Mouse (Mus musculus) retina, postnatal 7 days (tissue): Measurements from ENCODE around the gene Vps53.

Experiments
- DNase-seq: peaks from one replicate; pipeline ENCODE4 v3.0.0-alpha.2; 2012; ENCODE audit warnings: low read depth, low spot score

Gene Vps53

DNA sequence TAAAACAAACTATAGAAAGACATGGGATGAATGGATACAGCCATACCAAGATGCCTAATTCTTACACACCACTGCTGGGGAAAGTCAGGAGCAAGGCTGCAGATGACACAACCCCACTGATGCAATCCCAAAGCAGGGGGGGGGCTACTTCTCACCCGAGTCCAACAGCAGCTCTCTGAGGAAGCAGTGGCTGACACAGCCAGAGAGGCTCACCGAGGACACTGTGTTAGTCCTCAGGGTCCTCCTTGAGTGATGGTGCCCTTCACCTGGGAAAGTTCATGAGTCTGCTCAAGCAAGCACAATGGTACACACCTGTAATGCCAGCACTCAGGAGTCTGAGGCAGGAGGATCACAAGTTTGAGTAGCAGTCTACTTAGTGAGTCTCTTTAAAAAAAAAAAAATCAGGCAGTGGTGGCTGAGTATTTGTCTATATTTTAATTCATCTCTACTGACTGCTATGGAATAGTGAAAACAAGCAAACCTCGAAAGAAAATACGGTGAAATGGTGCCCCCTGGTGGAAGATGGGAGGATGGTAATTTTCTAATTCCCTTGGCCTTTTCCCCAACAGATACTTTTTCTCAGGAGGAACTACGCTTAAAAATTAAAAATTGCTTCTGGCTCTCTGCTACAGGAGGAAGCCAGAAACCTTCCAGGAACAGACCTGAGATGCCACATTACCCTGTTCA, 12.2 kb downstream of the Vps53 start:
- DNase-seq, result peak; percentile 70

DNA sequence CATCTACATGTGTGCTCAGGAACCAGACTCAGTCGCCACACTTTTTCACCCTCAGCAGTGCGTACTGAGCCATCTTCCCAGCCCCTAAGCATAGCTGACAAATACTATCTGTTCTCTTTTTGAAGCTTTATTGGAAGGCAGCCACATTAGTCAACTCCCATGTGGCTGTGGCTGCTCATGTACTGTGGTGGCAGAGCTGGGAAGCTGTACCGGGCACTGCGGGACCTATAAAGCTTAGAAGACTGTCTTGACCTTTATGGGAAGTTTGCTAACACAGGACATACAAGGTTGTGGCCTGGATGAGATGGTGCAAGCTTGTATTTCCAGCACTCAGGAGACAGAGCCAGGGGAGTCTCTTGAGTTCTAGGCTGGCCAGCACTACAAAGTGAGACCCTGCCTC, 12.8 kb downstream of the Vps53 start:
- DNase-seq, result no peak

DNA sequence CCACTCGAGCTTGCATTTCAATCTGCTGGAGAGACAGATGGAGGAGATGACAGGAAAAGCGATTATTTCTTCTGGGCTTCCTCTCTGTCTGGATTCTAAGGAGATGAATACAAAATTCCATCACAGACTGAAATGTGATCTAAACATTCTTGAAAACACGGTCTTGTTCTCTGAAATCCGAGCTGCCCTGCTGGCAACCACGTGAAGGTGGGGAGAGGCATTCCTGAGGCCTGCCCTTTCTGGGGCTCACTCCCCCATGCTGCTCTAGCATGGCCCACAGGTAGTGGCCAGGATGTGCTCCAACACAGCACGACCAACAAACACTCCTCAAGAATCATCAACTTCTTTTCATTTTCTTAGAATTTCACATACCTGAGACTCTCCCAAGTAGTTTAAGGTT, 19.2 kb downstream of the Vps53 start:
- no peak for DNase-seq

DNA sequence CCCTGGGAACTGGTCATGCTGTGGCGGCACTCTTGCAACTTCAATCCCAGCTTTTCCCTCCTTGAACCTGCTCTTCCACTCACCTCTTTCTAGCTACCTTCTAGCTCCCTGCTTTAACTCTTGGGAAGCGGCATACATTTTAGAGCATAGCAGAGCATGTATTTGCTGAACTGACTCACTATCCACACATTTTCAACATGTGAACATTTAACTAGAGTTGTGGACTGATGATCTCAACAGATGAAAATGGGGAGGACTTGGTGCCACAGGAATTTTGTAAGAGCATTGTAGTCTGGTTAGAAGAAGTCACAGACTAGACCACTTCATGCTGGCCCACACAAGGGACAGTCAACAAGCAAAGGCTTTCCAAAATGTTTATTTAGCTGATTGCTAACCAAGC, 21.1 kb downstream of the Vps53 start:
- no peak for DNase-seq

DNA sequence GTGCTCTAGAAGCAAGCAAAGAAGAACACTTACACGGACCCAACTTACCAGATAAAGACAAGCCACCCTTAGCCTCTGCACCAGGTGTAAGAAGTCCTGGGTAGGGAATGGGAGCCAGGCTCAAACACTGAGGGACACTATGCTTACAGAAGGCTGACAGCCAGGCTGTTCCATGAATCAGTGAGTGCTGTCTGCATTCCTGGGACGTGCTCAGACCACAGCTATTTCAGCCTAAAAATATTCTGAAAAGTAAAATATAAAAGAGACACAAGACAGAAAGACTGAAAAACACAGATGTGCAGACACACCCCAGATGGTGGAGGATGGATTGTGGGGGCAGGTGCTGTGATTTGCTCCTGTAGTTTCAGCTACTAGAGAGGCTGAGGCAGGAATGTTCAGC, 24.6 kb downstream of the Vps53 start:
- no peak for DNase-seq

DNA sequence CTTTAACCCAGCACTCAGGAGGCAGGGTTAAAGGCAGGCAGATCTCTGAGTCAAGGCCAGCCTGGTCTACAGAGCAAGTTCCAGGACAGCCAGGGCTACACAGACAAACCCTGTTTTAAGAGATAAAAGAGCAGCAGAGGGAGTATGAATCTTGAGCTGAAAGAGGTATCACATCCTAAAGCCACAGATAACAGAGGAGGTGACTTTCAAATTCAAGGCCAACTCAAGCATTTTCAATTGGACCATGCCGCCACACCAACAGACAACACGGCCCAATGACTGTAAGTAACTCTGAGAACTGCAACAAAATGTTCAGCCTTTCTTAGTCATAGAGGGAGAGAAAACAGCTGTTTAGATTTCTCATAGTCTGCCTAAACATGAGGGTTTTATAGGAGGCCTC, 25.2 kb downstream of the Vps53 start:
- no peak for DNase-seq

DNA sequence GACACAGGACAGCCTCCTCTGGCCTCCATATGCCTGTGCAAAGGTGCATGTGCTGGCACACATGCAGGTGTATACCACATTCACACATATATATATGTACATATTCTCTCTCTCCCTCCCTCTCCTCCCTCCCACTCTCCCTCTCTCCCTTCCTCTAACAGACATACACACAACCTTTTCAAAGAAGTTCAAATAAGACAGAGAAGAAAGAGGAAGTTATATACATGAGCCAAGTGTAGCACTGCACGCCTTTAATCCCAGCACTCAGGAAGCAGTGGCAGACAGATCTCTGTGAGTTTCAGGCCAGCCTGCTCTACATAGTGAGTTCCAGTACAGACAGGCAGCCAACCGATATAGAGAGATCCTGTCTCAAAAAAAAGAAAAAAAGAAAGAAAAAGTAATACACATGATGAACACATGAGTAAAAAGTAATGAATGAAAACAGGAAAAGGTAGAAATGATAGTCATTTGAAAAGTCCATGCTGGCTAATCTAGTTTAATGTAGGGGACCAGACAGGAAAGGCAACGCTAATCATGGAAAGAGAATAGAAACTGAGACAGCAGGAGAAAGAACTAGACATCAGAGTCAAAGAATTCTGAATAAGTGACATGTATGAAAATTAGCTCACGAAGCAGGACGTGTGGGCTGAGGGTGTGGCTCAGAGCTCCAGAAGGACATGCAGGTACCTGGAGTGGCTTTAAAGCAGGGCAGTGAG, 26.1 kb downstream of the Vps53 start:
- DNase-seq, result no peak

DNA sequence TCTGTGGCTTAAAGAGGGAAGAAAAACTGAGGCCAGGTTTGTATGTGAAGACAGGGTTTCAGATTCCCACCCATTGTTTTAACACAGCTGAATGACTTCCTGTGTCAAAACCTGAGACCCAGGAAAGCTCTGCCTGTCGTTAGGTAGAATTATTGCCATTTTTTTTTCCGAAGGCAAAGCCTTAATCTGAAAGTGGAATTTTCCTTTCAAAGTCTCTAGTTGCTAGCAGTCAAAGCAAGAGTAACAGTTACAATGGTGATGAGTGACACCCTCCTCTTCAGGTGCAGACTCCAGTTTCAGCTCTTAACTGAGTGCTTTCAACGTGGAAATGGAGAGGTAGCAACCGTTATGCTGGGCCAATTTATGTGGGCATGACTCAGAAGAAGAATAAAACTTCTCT, 28.5 kb downstream of the Vps53 start:
- DNase-seq, result no peak

DNA sequence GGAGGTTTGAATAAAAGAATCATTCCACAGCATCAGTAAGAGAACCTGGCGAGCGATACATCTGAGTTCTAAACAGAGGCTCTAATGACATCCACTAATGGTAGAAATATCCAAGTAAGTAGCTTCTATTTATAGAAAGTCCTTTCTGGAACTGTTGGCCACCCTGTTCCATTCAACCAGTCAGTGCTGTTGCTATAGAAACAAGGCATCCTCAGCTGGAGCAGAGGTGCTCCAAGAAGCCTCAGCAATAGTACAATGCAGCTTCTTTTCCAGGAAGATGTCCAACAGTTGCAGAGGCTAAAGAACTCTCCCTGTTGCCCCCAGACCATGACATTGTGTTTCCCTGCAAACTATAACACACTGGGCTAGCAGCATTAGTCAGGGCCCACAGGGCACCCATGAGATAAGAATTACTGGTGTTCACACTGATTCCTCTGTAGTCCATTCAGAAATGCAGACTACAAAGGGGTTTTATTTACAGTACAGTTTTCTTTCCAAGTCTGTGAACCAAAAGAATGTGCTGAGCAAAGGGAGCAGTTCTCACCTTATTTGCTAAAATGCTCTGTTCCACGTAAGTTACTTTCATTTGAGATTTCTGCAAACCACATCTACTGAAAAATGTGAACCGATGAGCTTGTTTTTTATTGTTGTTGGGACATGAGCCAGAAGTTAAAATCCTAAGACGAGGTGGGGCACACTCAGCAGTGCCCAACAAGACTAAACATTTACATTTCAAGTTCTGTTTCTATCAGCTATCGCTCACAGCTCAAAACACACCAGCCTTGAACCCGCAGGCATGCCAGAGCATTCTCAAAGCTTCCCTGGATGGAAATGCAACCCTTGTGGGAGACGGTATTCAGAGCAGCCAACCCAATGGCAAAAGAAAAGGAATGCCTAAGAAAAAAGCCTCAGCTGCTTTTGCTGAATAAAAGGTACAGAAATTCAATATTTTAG, 31.1 kb downstream of the Vps53 start:
- DNase-seq, result no peak

DNA sequence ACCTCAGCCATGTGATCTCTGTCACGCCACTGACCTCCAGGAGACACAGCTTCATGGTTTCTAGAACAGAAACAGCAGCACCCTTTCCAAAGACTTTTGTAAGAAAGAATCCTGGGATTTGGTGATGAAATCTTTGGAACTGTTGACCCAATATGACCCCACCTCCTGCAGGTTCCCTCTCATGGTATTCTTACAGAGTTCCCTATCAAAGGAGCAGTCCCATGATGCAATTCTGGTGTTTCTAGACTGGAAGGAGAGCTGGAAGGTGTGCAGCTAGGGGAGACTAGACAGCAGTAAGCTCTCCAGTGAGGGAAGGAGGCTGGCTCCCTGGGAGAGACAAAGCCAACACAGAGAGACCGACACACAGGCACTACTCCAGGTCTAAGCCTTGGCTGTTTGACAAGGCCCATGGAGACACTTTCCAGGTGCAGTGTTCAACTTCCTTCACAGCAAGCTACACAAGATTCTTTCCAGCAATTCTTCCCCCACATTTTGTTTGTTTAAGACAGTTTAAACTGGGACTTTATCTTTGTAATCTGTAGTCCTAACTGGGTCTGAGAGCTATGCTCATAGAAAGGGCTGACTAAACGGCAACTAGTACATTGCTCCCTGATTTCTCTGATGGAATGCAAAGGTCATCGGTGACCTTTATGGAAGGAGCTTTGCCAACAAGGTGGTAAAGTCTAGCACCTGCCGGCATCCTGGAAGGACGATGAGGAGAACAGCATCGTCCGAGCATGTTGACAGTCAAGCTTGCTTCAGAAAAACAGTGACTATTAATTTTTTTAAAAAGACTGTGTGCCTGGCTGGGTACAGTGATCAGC, 33.0 kb downstream of the Vps53 start:
- no peak for DNase-seq

DNA sequence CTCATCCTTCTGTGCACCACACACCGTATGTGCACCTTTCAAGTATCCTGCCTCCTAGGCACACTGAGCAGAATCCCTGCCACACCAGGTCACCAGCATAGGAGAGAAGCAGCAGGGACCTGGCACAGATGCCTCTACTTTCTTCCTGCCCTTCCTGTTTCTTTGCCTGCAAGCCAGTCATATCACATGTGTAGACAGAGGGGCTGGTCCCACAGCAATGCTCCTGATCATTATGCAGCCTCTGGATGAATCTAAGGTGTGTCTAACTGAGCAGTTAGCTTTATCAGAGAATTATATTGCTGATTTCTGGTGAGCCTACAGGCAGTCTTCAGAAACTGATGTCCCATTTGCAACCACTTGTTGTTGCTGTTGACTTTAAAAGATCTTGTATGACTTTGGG, 34.3 kb downstream of the Vps53 start:
- no peak for DNase-seq

DNA sequence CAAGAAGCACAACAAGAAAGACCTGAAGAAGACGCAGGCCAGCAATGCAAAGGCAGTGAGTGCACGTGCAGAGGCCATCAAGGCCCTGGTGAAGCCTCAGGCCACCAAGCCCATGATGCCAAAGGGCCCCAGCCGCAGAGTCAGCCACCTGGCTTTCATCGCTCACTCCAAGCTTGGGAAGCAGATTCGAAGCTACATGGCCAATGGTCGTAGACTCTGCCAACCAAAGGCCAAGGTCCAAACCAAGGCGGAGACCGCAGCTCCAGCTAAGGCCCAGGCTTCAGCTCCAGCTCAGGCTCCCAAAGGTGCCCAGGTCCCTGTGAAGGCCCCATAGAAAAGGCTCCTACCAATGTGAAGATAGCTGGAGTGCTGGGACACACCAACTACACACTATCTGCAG, 35.1 kb downstream of the Vps53 start:
- DNase-seq, result no peak

DNA sequence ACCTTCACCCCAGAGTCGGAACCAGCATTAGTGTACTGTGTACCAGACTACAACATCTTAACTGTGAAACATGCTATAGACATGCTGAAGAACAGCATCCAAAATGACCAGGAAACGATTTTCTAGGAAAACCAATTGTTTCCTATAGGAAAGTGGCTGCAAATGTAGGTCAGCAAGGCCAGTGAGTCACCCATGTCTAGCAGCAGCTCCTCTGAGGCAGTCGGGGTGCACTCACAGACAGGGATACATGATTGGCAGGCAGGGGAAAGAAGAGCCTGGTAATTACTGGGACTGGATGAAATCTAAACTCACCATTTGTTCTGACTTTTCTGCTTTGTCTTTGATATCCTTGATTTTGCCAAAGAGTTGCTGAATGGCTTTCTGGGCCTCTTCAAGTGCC, 41.5 kb downstream of the Vps53 start:
- DNase-seq, result no peak

DNA sequence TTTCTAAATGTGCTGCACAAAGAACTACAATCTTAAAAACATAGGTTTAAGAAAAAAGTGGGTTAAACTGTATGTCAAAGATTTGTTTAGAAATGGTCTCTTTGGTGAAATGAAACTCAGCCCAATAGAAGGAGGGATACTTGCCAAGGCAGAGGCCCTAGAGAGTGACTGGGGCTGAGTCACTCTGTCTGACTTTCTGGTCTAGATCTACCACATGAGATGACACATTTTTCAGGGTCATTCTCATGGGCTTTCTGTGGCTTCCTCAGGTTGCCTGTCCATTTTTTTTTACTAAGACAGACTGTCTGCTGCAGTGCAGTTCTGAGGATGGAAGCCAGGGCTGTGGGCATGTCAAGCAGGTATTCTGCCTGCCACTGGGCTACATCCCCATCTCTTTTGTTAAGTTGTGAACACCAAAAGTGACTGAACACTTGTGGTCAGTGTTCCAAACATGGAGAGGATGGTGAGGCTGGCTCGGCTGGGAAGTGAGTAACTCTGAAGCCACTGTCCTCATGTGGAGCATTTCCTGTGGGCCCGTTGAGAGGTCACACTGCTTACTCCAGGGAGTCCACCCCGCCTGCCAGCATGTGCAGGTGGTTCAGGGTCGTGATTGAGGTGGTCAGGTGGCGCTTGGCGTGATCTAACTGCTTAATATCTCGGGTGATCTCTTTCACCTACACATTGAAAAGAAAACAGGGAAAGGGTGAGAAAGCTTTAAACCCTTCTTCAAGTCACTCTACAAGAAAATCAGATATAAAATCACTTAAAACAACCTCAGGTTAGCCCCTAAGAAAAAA, 43.6 kb downstream of the Vps53 start:
- DNase-seq, result no peak

DNA sequence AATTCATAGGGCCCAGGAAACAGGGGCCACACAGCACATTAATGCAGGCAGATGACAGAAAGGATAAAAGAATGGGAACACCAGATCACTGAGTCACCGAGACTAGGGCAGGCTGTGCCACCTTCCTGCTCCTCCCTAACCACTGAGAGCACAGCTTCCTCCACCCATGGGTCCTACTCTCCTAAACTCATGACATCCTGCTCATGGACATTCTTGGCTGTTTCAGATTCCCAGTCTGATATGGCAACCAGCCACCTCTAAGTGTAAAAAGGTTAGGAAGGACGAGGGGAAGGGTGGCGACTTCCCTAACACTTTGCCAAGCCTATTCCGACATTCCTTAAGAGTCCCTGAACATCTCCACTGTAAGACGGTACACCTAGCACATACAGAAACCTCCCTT, 48.6 kb downstream of the Vps53 start:
- no peak for DNase-seq

DNA sequence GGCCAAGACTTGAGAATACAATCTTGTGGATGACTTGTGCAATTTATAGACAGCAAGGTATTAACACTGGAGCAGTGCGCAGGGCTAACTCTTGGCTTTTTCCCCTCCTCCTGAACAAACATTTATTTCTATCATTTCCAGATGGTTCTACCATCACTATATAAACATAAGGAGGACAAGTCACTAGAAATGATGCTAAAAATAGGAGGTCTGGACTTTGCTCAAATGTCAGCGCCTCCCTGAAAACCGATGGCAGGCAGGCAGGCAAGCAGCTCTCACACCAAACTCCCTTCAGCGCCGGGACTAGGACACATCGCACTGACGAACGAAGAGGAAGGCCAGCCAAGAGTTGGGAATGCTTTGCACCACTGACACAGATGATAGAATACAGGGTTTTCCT, 54.1 kb downstream of the Vps53 start:
- no peak for DNase-seq

DNA sequence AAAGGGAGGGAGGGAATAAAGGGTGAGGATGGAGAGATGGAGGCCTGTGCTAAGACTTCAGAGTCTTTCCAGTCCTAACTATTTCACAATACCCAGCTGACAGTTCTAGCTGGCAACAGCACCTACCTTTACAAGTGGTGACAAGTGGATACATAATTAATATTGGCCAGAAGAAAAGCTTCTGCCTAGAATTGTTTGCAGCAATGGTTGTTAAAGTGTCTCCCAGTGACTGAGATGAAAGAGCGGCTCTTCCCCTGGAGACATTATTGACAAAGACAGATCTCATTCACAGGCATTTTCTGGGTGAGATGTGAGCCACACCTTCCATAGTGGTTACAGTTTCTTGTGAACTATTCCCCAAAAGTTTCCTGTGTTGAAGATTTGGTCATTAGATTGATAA, 55.9 kb downstream of the Vps53 start:
- no peak for DNase-seq

DNA sequence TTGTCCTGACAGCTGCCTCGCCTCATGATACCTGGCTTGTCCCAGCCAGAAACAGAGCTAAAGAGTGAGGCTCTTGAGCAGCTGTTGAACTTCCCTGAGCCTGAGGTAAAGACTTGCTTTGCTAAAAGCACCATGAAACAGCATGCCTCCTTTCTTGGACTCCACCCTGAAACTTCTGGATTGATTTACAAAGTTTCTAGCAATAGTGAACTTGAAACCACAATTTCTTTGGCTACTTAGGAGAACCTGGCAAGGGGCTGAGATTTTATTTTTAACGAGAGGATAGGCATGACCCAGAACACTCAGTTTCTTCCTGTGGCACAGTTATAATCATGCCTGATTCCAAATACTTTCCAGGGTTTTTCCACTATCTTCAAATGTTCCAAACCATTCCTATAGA, 56.9 kb downstream of the Vps53 start:
- DNase-seq, result no peak

DNA sequence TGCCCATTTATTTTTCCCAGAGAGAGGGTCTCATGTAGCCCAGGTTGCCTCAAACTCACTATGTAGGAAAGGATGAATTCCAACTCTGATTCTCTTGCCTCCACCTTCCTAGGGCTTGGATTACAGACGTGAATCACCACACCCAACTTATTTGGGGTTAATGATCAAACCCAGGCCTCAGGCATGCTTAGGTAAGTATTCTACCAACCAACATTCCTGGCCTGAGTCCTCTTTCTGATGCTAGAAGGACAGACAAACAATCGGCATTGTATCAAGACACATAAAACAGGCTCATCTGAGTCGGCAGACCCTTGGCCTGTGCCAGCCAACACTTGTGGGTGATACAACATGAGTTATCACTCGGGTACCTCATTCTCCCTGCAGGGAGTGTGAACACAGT, 58.4 kb downstream of the Vps53 start:
- DNase-seq, result no peak

DNA sequence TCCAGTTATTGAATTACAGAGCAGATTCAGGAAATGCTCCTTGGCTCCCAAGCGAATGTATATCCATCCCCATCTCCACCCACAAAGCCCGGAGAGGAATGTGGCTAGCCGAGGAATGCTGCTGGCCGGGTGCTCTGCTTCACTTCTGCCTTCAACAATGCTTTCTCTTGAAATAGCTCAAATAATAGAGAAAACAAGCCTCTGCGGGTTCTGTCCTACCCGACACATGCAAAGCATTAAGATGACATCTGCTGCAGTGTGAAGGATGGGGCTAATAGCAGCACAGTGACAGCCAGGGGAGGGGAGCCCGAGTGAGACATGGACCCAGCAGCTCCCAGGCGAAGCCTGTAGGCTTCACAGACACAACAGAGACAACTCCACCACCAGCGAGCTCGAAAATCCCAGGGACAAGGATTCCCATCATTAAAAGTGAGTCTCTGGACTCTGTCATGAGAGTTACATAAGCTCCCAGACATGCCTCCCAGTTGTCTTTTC, 59.0 kb downstream of the Vps53 start:
- DNase-seq, result no peak

DNA sequence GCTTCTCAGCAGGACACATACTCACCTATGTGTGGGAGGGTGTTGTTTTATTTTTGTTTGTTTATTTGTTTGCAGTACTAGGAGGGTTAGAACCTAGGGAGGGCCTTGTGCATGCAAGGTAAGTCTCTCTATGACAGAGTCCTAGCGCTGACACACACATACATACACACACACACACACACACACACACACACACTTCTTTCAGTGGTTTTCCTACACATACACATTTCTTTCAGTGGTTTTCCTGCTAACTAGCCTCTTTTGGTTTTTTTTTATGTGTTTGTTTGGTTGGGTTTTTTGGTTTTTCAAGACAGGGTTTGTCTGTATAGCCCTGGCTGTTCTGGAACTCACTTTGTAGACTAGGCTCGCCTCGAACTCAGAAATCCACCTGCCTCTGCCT, 69.0 kb downstream of the Vps53 start:
- no peak for DNase-seq
